Mouse (Mus musculus) ES-CJ7 (cell line): ENCODE measurements around the gene Lrch3.
A peak's percentile ranks its signal among the peaks of the same experiment; 100 is the strongest.

Experiments used
- DNase-seq: peaks from one replicate; pipeline ENCODE4 v3.0.0; 2011; ENCODE audit warnings: low read depth, low spot score

Lrch3 gene

DNA sequence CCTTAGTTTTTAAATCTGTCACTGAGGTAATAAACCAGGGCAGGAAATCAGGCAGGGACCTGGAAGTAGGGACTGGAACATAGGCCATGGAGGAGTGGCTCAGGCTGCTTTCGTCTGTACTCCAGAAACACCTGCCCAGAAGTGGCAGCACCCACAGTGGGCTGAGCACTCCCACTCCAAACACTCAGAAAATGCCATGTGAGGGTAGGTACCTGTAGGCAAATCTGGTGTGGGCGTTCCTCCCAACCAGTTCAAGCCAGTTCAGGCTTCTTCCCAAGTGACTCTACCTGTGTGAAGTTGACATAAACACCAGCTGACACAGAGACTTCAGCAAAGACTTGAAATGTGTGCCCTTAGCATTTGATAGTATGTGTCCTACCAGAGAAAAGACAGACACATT is 70.7 kb downstream of the Lrch3 start:
- no peak for DNase-seq

DNA sequence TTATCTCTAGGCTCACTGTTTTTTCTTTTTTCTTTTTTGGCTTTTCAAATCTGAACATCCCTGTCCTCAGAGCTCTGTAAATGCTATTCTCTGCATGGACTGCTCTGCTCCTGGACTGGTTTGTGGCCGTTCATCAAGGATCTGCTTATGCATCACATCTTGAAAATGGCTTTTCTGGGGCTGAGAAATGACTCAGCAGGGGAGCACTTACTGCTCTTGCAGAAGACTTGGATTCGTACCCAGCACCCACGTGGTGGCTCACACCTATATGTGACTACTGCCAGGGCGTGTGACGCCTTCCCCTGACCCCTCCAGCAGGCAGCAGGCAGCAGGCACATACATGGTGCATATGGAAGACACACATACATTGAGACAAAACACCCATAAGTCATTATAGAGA is 78.3 kb downstream of the Lrch3 start:
- no peak for DNase-seq

DNA sequence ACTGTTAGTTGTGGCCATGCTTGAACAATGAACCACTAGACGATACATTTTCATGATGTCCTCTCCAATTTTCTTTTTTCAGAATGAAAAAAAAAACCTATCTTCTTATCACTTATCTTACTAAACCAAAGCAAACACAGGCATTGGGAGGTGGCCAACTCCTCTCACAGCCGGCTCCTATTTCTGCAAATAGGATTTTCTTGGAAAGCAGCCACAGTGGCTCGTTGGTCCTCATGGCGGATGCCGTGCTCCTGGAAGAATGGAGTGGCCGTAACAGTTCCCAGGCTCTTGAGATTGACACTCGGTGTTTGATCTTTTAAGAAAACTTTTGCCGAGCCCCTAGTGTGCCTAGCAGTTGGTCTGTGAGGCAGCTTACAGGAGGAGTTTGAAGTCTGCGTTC is 91.3 kb downstream of the Lrch3 start:
- DNase-seq: no peak

DNA sequence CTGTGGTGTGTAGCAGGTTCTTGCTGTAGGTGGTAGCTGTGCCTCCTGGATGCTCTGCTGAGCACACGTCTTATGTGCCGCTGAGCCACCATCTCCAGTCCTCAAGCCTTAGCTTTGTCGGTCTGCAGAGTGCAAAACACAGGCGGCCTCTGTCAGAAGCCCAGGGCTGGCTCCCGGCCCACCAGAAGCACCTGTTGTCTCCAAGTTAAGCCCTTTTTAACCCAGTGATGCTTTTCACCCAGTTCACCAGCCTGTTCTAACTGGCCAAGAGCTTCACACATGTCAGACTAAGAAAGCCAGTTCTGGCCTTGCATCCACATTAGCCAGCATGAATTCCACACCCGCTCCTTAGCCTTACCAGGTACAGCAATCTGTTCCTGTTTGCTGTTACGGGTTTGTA is 93.0 kb downstream of the Lrch3 start:
- no peak for DNase-seq

DNA sequence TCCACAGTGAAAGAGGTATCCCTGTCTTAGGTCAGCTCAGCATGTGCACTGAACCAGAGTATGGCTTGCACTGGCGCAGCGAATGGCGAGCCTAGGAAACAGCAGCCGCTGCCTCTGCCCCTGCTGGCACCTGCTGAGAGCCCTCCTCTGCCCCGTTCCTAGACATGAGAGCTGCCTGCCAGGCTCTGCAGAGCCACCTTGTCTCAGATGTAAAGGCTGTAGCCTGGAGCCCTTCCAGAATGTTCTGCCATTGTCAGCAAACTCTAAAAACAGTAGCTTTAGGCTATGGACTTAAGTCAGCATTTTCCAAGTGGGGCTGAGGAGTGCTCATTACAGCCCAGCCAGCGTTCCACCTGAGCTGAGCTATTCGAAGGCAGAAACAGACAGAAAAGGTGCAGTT is 93.5 kb downstream of the Lrch3 start:
- DNase-seq: no peak

DNA sequence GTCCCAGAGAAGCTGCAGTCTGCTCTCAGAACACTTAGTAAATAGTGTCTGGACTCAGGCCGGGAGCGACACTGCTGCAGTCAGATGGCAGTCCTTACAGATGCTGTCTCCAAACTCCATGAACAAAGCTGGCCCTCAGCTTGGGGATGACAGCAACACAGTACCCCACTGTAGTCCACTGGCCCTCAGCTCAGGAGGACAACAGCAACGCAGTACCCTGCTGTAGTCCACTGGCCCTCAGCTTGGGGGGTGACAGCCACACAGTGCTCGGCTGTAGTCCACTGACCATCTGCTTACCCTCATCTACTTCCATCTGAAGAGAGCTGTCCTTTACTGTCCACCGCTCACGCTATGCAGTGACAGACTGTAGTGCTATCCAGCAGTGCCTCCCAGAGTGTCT is 96.3 kb downstream of the Lrch3 start:
- no peak for DNase-seq

DNA sequence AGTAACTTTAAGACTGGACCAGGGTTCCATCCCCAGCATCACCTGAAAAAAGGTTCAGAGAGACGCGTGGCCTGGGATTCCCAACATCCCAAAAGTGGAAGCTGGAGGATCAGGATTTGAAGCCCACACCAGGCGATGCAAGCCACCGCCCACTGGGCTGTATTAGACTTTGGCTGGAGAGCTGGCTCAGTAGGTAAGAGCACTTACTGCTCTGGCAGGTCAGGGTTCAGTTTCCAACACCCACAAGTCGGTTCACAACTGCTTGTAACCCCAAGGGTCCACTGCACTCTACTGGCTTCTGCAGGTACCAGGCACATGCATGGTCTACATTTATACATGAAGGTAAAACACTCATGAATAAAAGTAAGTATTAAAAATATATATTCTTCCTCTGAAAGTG is 99.9 kb downstream of the Lrch3 start:
- no peak for DNase-seq

DNA sequence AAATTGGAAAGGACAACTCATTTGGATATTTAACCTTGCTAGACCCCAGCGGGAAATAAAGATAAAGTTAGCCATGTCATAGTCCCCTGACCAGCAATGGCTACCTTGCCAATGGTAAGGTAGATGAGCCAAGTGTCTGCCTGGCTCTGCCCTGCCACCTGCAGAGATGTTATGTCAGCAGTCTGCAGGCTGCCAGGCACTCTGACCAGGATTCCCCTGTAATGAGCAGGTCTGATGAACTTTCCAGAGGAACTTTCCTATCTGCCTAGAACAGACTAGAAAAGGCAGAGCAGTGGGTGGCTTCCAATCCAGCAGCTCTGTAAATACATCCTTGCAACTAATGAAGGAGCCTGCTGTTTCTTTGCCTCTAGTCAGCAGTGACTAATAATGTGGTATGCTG is 101.0 kb downstream of the Lrch3 start:
- no peak for DNase-seq

DNA sequence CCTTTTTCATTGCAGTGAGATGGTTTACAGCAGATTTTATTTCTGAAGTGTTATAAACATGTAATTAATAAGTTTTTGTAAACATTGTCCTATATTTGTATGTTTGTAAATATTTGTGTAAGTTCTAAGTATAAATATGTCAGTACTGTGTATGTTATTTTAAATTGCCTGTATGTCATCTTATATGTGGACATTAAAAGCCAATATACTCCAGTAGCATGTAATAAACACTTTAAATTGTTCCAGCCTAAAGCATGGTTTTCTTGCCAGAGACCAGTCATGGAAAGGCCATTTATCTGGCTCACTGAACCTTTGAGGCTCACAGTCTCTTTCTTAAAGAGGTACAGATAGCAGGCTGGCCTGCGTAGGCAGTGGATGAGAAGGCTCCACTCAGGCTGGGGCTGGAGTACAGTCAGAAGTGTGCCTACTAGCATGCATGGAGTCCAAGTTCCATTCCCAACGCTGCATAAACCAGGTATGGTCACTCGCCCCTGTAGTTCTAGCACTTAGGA is 101.6 kb downstream of the Lrch3 start:
- DNase-seq: no peak

DNA sequence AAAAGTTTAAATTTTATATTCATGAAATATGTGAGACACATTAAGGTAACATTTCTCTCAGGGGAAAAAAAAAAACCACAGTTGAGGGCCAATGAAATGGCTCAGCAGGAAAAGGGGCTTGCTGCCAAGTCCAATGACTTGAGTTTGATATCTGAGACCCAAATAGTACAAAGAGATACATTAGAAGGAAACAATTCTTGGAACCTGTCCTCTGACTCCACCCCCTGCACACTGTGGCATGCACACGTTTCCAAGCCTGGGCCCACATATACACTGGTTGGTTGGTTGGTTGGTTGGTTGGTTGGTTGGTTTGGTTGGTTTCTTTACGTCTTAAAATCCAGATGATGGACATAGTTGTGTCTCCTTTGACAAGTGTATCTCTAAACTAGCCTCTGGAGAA is 102.1 kb downstream of the Lrch3 start:
- DNase-seq: no peak

DNA sequence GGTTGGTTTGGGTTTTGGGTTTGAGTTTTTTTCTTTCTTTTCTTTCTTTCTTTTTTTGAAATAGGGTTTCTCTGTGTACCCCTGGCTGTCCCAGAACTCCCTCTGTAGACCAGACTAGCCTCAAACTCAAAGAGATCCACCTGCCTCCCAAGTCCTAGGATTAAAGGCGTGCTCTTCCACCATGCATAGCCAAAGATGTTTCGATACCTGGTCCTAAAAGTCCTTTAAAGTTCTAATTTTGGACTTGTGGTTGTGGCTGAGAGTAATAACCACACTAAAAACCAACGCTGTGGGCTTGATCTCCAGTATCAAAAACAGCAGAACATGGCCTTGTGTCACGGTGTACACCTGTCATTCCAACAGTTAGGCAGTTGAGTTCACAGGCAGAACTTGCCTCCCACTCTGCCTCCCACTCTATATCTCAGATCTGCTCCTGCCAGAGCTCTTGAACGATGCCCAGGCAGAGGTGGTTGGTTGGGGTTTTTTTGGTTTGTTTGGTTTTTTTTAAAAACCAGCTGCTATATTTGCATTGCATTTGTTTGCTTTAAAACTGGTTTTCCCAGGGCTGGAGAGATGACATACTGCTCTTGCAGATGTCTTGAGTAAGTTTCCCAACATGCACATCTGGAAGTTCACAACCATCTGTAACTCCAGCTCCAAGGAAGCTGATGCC is 103.9 kb downstream of the Lrch3 start:
- DNase-seq: no peak

DNA sequence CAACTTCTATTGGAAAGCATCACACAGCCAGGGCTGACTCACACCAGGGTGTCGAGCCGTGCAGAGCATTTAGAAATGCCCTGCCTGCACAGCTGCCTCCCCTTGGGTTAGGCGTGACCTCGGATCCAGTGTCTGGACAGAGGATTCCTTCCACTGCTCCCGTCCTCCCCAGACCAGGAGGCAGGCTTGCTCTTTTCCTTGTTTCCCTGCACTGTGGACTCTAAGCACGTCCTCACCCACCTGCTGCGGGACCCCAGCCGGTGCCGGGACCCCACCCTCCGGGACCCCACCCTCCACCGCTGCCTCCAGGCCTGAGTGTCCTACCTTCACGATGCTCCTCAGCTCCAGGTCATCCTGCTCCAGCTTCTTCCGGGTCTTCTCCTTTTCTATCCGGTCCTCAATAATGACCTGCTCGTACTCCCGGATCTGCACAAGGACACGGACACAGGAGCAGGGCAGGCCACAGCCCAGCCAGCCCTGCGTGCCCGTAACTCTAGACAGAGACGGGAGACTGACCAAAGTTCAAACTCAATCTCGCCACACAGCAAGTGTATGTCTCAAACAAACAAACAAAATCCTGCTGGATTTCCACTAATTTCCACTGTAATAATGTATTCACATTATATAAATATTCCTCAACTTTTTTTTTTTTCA is 105.3 kb downstream of the Lrch3 start:
- peak; percentile 51 for DNase-seq

DNA sequence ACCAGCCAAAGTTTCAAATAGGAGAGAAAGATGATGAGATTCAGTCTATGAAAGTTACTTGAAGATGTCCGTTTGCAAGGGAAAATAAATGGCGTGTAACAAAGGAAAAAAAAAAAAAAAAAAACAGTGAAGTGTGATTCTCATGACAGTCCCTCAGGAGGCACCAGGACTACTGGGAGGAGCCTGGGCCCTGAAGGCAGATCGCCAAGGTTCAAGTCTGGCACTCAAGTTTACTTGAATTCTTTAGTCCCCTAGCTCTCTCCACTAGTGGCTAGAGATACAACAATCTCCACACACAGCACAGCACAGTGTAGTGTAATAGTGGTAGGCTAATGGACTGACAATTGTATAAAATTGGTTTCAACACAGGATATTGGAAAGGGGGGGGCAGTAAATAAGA is 107.5 kb downstream of the Lrch3 start:
- DNase-seq: no peak

DNA sequence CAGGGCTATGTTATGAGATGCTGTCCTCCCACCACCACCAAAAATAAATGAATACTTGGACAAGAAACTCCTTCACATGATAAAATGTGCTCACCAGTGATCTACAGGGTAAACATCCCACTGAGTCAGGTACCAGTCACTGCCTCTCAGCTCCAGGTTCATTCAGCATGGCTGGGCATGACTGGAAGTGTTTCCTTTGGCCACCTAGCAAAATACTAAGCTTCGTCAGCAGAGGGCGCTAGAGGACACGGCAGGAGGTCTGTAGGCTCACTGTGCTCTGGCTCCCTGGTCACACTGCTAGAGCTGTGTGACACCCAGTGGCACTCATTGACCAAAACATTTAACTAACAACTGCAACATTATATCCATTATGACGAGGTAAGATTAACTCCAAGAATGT is 109.8 kb downstream of the Lrch3 start:
- peak; percentile 90 for DNase-seq

DNA sequence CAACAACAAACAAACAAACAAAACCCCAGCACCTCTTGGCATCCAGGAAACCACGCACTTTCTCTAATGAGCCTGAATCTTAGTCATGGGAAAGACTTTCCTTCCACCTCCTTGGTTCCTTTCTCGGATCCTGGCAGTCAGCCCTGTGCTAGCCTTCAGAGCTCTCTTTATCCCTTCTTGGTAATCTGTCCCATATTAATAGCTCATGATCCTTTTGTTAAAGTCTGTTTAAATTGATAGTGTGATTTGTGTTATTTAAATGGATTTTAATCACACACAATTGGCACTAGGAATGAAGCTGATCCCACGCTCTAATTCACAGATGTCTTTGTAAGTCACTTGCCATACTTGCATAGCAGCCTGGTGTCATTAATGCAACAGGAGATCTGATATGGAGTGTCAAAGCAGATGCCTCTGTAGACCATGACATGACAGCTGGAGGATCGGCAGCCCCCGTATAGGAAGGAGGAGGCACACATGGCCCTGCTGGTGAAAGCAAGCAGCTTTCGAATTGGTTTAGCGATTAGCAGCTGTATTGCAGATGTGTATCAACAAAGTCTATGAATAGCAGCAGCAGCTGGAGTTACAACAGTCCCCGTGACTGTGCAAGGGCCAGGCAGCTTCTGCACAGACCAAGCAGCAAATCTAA is 110.7 kb downstream of the Lrch3 start:
- no peak for DNase-seq

DNA sequence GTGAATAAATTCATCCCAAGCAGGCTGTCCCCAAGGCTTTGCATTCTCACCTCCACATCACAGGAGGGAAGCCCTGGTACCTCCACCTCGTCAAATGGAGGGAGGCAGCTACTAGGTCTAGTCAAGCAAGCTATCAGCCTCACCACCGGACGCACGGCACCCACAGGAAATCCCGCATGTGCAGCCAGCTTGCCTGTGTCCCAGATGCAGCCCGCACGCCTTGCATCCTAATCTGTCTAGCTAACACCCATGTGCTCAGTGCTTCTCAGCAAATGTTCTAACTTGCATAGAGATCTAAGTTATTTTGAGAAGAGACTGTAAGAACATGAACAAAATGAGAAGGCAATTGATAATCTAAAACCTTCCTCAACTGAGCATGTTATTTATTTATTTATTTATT is 112.5 kb downstream of the Lrch3 start:
- no peak for DNase-seq

DNA sequence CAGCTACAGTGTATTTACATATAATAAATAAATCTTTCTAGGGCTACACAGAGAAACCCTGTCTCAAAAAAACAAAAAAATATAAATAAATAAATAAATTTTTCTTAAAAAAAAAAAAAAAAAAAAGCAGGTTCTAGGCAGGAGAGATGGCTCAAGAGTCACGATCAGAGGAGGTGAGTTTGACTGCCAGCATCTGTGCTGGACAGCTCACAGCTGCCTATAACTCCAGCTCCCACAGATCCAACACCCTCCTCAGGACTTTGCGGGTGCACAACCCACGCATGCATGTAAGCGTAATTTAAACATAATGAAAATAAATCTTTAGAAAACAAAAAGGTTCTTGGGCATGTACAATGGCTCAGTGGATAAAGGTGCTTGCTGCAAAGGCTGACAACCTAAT is 122.1 kb downstream of the Lrch3 start:
- no peak for DNase-seq

DNA sequence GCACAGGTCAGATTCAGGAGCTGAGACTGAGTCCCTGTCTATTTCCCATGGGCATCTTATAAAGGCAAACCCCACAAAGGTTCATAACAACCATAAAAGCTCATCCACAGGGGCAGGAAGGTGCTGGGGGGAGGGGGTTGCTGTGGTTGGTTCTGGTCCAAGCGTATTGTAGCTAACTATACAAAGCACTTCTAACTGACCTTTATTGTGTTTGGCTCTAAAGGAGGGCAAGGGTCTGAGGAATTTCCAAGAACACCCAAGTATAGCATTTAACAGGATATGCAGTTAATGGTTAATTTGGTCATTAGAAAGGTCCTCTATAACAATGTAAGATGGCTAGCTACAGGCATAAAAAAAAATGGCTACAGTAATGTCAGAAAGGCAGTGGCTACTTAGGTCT is 128.8 kb downstream of the Lrch3 start:
- DNase-seq: no peak

DNA sequence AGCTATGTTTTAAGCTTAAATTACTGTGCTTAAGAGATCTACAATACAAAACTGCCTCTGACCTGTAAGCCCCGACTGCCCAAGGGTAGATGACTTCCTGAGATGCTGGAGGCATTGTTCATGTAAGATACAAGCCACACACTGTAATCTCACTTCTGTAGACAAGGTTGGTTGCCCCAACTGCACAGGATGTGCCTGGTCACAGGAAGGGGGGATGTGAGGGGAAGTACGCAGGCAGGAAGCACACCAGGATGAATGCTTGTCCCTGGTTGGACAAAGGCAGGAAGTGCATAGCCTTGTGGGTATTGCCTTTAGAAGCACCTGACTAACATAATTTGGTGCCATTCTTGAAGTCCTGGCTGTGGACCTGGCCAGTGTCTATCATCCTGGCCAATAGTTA is 129.4 kb downstream of the Lrch3 start:
- peak; percentile 55 for DNase-seq

DNA sequence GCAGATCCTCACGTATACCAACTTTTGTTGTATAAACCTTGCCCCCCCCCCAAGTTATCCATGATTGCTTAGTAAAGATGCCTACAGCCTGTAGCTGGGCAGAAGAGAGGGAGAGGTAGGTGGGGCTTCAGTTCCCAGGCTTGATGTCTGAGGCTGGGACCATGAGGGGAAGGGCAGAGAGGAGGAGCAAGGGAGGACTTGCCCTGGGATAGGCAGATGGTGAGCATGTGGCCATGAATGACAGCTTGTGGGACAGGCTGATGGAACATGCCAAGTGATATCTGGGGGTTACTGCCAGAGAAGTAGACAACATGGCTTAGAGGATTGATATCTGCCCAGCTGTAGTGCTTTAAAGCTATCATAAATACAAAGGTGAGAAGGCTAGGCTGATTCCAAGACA is 134.1 kb downstream of the Lrch3 start:
- peak; percentile 42 for DNase-seq

DNA sequence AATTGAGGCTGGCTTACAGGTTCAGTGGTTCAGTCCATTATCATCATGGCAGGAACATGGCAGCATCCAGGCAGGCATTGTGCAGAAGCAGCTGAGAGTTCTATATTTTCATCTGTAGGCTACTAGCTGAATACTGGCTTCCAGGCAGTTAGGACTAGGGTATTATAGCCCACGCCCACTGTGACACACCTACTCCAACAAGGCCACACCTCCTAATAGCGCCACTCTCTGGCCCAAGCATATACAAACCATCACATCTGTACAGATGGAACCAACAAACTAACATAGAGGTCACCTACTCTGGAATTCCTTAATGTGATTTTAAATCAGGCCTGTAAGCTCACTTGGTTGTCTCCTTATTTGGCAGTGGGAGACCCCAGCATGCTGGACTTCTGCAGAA is 134.8 kb downstream of the Lrch3 start:
- DNase-seq: no peak

DNA sequence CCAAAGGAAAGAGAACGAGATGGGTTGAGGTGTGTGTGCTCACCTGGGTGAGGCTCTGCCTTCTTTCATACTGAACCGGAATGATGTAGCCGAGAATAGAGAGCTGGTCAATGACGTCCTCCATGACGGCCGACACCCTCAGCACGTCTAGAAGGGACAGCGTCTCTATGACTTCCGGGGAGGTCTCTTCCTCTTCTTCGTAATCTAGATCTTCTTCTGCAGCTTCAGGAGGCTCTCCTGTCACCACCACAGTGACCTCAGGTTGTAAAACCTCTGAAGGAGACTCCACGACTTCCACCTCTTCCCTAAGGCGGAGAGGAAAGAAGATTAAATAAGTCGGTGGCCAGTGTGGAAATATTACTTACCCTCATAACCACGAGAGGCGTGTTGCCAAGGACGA is 135.9 kb downstream of the Lrch3 start:
- no peak for DNase-seq

DNA sequence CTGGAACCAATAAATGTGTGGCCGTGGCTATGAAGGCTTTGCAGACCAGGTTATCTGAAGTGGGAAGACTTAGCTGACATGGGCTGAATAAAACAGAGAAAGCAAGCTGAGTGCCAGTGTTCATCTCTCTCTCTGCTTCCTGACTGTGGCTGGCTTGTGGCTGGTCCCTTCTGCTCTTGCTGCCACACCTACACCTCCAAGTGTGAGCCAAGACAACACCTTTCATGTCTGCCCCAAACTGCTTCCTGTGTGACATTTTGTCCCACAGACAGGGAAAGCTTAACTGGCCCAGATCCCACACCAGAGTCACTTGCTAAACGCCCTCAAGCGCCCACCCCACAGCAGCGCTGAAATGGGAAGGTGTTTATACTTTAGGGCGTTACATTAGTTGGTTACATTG is 139.2 kb downstream of the Lrch3 start:
- DNase-seq: no peak
